Mouse (Mus musculus) intestine, embryonic 16.5 days (tissue): Measurements from ENCODE around the gene Camta1. TPM values are rescaled to one million over a fixed set of nuclear protein-coding genes. Genes with fewer than 3 reads are reported as not detected.
"Not testable (repeated sequence)": the region's sequence is repeated elsewhere in the genome, so short reads cannot be mapped to it uniquely, and the experiment has no call there.

Experiments used
- ATAC-seq: fragments of 200-750 bp; cut with Nextera tagmentation; 2 replicates; pipeline ENCODE4 v1.8.0; 2017; ENCODE audit warnings: moderate TSS enrichment, moderate library complexity
- H3K27ac ChIP-seq: fragments of 300-500 bp; sonication (generic); 2 replicates; pipeline ENCODE4 v1.5.1; 2014; ENCODE audit warnings: mild to moderate bottlenecking, low read length
- H3K27me3 ChIP-seq: fragments of 300-500 bp; sonication (generic); replicated peaks from 2 replicates; pipeline ENCODE4 v1.6.1; 2014; ENCODE audit warnings: low read length, control low read depth, mixed read lengths; ENCODE audit not compliant: control insufficient read depth, insufficient read depth
- H3K36me3 ChIP-seq: fragments of 300-500 bp; sonication (generic); 2 replicates; pipeline ENCODE4 v1.6.1; 2014; ENCODE audit warnings: low read length, control low read depth; ENCODE audit not compliant: control insufficient read depth, insufficient read depth
- H3K4me1 ChIP-seq: fragments of 300-500 bp; sonication (generic); 2 replicates; pipeline ENCODE4 v1.6.1; 2014; ENCODE audit warnings: low read length, control low read depth, mixed read lengths; ENCODE audit not compliant: control insufficient read depth, insufficient read depth
- H3K4me2 ChIP-seq: fragments of 300-500 bp; sonication (generic); 2 replicates; pipeline ENCODE4 v1.6.1; 2014; ENCODE audit warnings: low read depth, low read length, control low read depth
- H3K4me3 ChIP-seq: fragments of 300-500 bp; sonication (generic); 2 replicates; pipeline ENCODE4 v1.5.1; 2014; ENCODE audit warnings: mild to moderate bottlenecking, low read length
- H3K9ac ChIP-seq: fragments of 300-500 bp; sonication (generic); 2 replicates; pipeline ENCODE4 v1.6.1; 2014; ENCODE audit warnings: low read depth, low read length
- H3K9me3 ChIP-seq: fragments of 300-500 bp; sonication (generic); 2 replicates; pipeline ENCODE4 v1.6.1; 2016; ENCODE audit warnings: low read length, control low read depth; ENCODE audit not compliant: control insufficient read depth
- WGBS: fragments of 180-500 bp; shearing (Covaris S2); extraction: QIAGEN DNeasy Blood & Tissue Kit; methylation state at CpG from one replicate; pipeline ENCODE4 v1.1.7; 2014; 5-methylcytosine and 5-hydroxymethylcytosine counted together
- polyA plus RNA-seq: library from polyadenylated mRNA; unstranded; fragments of >200 nt; fragmentation: Nextera tagmentation; extraction: Ambion mirVana; gene quantifications from 2 replicates; pipeline ENCODE4 v1.2.1, GENCODE M21; 2015

Camta1 gene
- polyA plus RNA-seq, 1 experiment from 2014 or later = 69.1 TPM

- Histone ChIP-seq H3K27me3 (no peaks in the 10 kb centered on the region), H3K36me3 (no peaks in the 10 kb centered on the region), H3K4me1 (peaks cover 14% of the 10 kb centered on the region; the same call in 1 of the 2 replicates), H3K27ac (peak overlapping the region; percentile 53), H3K9me3 (no peaks in the 10 kb centered on the region), H3K4me2 (peak overlapping the region; percentile 7), H3K4me3 (no peak overlapping the region), H3K9ac (peak overlapping the region; percentile 1; the same call in 1 of the 2 replicates)
- 27% methylated on average over 13 of the region's 13 CpGs for WGBS
- ATAC-seq = peak; percentile 82
Observed at GRCm38 (mm10) chr4:150889955-150890315, 971.7 kb downstream of the Camta1 start.

GRCm38 (mm10) chr4:150889273-150889954 lies 972.3 kb downstream of the Camta1 start:
- no peaks in the 10 kb centered on the region for H3K27me3 ChIP-seq
- WGBS = 34% methylated on average over 20 of the region's 20 CpGs
- no peaks in the 10 kb centered on the region for H3K36me3 ChIP-seq
- no peaks in the 10 kb centered on the region for H3K9me3 ChIP-seq
- peak overlapping the region; percentile 7 for H3K4me2 ChIP-seq
- H3K4me1 ChIP-seq = peaks cover 12% of the 10 kb centered on the region; the same call in 1 of the 2 replicates
- no peak overlapping the region for H3K4me3 ChIP-seq
- H3K27ac ChIP-seq = peak overlapping the region; percentile 53; the same call in 1 of the 2 replicates
- peak; percentile 56 for ATAC-seq
- peak overlapping the region; percentile 1; the same call in 1 of the 2 replicates for H3K9ac ChIP-seq

GRCm38 (mm10) chr4:150888492-150888891 lies 973.2 kb downstream of the Camta1 start:
- Histone ChIP-seq H3K9me3 (no peaks in the 10 kb centered on the region), H3K27me3 (no peaks in the 10 kb centered on the region), H3K4me3 (no peak overlapping the region), H3K27ac (no peak overlapping the region), H3K4me2 (no peak overlapping the region), H3K9ac (no peak overlapping the region), H3K36me3 (no peaks in the 10 kb centered on the region), H3K4me1 (peaks cover 12% of the 10 kb centered on the region; the same call in 1 of the 2 replicates)
- WGBS = 68% methylated on average over 4 of the region's 4 CpGs
- ATAC-seq = no peak

GRCm38 (mm10) chr4:150887903-150888302 lies 973.8 kb downstream of the Camta1 start:
- H3K4me2 ChIP-seq = no peak overlapping the region
- 73% methylated on average over 5 of the region's 5 CpGs for WGBS
- no peak for ATAC-seq
- H3K9me3 ChIP-seq = no peaks in the 10 kb centered on the region
- H3K4me1 ChIP-seq = peaks cover 12% of the 10 kb centered on the region; the same call in 1 of the 2 replicates
- no peak overlapping the region for H3K4me3 ChIP-seq
- no peak overlapping the region for H3K9ac ChIP-seq
- no peak overlapping the region for H3K27ac ChIP-seq
- H3K27me3 ChIP-seq = no peaks in the 10 kb centered on the region
- H3K36me3 ChIP-seq = no peaks in the 10 kb centered on the region

GRCm38 (mm10) chr4:150882632-150883031 lies 979.0 kb downstream of the Camta1 start:
- peaks cover 2% of the 10 kb centered on the region; the same call in 1 of the 2 replicates for H3K4me1 ChIP-seq
- no peak overlapping the region for H3K4me3 ChIP-seq
- H3K27ac ChIP-seq = no peak overlapping the region
- H3K4me2 ChIP-seq = no peak overlapping the region
- ATAC-seq = no peak
- H3K36me3 ChIP-seq = no peaks in the 10 kb centered on the region
- WGBS = 85% methylated on average over 5 of the region's 5 CpGs
- peaks cover 24% of the 10 kb centered on the region for H3K9me3 ChIP-seq
- no peaks in the 10 kb centered on the region for H3K27me3 ChIP-seq
- no peak overlapping the region for H3K9ac ChIP-seq

GRCm38 (mm10) chr4:150880364-150880763 lies 981.3 kb downstream of the Camta1 start:
- no peaks in the 10 kb centered on the region for H3K27me3 ChIP-seq
- ATAC-seq = no peak
- 89% methylated on average over 5 of the region's 5 CpGs for whole genome bisulfite sequencing

GRCm38 (mm10) chr4:150879631-150880030 lies 982.0 kb downstream of the Camta1 start:
- no peaks in the 10 kb centered on the region for H3K27me3 ChIP-seq
- H3K9me3 ChIP-seq = peaks cover 24% of the 10 kb centered on the region
- no peak overlapping the region for H3K9ac ChIP-seq
- H3K27ac ChIP-seq = no peak overlapping the region
- no peak for ATAC-seq
- no peak overlapping the region for H3K4me2 ChIP-seq
- peaks cover 2% of the 10 kb centered on the region; the same call in 1 of the 2 replicates for H3K4me1 ChIP-seq
- 96% methylated on average over 22 of the region's 22 CpGs for WGBS
- H3K36me3 ChIP-seq = no peaks in the 10 kb centered on the region
- no peak overlapping the region for H3K4me3 ChIP-seq

More at GRCm38 (mm10) chr4:150880364-150880763, 981.3 kb downstream of the Camta1 start:
- H3K27ac ChIP-seq = no peak overlapping the region
- H3K4me3 ChIP-seq = no peak overlapping the region
- peaks cover 2% of the 10 kb centered on the region; the same call in 1 of the 2 replicates for H3K4me1 ChIP-seq
- peaks cover 24% of the 10 kb centered on the region for H3K9me3 ChIP-seq
- H3K36me3 ChIP-seq = no peaks in the 10 kb centered on the region
- H3K9ac ChIP-seq = no peak overlapping the region
- H3K4me2 ChIP-seq = no peak overlapping the region

GRCm38 (mm10) chr4:150875393-150875792 lies 986.3 kb downstream of the Camta1 start:
- WGBS = 59% methylated on average over 10 of the region's 10 CpGs
- Histone ChIP-seq H3K9ac (no peak overlapping the region), H3K27ac (no peak overlapping the region), H3K9me3 (peaks cover 22% of the 10 kb centered on the region), H3K36me3 (no peaks in the 10 kb centered on the region), H3K27me3 (no peaks in the 10 kb centered on the region), H3K4me2 (no peak overlapping the region), H3K4me3 (no peak overlapping the region), H3K4me1 (peaks cover 18% of the 10 kb centered on the region)
- no peak for ATAC-seq

GRCm38 (mm10) chr4:150874416-150874815 lies 987.3 kb downstream of the Camta1 start:
- not testable (repeated sequence) for H3K9ac ChIP-seq, H3K36me3 ChIP-seq, H3K4me3 ChIP-seq, H3K27ac ChIP-seq, ATAC-seq, H3K4me2 ChIP-seq, H3K27me3 ChIP-seq
- WGBS = 71% methylated on average over 4 of the region's 4 CpGs
- H3K4me1 ChIP-seq = peaks cover 18% of the 10 kb centered on the region
- peaks cover 14% of the 10 kb centered on the region for H3K9me3 ChIP-seq
